Mouse (Mus musculus) embryonic fibroblast, embryonic 13.5 days (primary cell): Measurements from ENCODE around the gene Arpp21. TPM values are rescaled to one million over a fixed set of nuclear protein-coding genes. Genes with fewer than 3 reads are reported as not detected.

Experiments used
- H3K27ac ChIP-seq: 2 replicates; pipeline ENCODE4 v1.5.1; 2012; ENCODE audit warnings: low read length, control low read depth, inconsistent platforms; ENCODE audit not compliant: insufficient read depth
- H3K4me1 ChIP-seq: 2 replicates; pipeline ENCODE4 v1.6.1; 2011; ENCODE audit warnings: low read length; ENCODE audit not compliant: control insufficient read depth, insufficient read depth
- H3K4me3 ChIP-seq: 2 replicates; pipeline ENCODE4 v1.5.1; 2011; ENCODE audit warnings: mild to moderate bottlenecking, control low read depth, low read length; ENCODE audit not compliant: insufficient read depth
- CTCF ChIP-seq: IDR thresholded peaks from 2 replicates; pipeline ENCODE4 v1.5.1; 2011; ENCODE audit warnings: mild to moderate bottlenecking, control low read depth, low read length, moderate library complexity, borderline replicate concordance; ENCODE audit not compliant: insufficient read depth
- POLR2A ChIP-seq: IDR thresholded peaks from 2 replicates; pipeline ENCODE4 v1.6.1; 2011; ENCODE audit warnings: low read depth, mild to moderate bottlenecking, control low read depth, low read length, moderate library complexity
- polyA plus RNA-seq: library from polyadenylated mRNA; stranded (reverse); fragments of >200 nt; gene quantifications from 2 replicates; pipeline ENCODE4 v1.2.4, GENCODE M21; 2011; ENCODE audit warnings: low read depth; ENCODE audit not compliant: missing spikeins, insufficient read length

Arpp21 gene
- polyA plus RNA-seq, 1 experiment: not detected

GRCm38 (mm10) chr9:112230716-112231361 lies 4.9 kb downstream of the Arpp21 start:
- TF ChIP-seq CTCF: no peak
- no peak for TF ChIP-seq POLR2A
- Histone ChIP-seq H3K4me1 (no peaks in the 10 kb centered on the region), H3K4me3 (no peak overlapping the region), H3K27ac (no peak overlapping the region)

GRCm38 (mm10) chr9:112228470-112228869 lies 7.3 kb downstream of the Arpp21 start:
- H3K4me1 ChIP-seq: no peaks in the 10 kb centered on the region
- no peak overlapping the region for H3K4me3 ChIP-seq
- H3K27ac ChIP-seq: no peak overlapping the region
- TF ChIP-seq CTCF: no peak
- TF ChIP-seq POLR2A: no peak

DNA sequence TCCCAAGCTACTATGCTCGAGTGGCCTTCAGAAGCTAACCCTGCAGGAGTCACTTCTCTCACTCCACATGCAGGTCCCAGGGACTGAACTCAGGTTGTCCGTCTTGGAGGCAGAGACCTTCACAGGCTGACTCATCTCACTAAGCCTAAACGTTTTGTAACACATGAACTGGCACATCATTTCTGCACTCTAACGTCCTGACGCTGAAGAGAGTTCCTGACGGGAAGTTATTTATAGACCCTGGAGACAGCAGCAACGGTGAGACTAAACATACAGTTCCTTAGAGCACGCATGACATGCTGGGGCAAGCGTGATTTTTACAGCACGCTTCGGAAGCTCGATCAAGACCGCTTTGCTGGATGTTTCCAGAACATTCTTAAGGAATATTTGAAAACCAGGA lies 8.6 kb downstream of the Arpp21 start:
- H3K27ac ChIP-seq: no peak overlapping the region
- TF ChIP-seq CTCF (no peak), POLR2A (no peak)
- no peak overlapping the region for H3K4me3 ChIP-seq
- H3K4me1 ChIP-seq: no peaks in the 10 kb centered on the region

DNA sequence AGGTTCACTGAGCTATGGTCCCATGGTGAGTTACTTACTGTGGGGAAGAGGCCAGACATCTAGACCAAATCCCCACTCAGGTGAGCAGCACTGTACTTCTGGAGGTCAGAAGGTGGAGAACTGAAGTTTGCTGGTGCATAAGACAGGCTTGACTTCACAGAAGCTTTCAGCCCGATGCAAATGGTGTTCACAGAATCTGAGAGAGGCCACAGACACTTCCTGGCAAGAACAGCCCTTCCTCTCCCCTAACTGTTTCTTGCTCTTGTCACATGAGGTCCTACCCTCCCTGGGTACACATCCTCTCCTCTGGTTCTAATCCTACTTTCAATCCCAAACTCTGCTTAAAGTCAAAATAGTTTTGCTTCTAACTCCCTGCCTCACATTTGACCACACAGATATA lies 9.2 kb downstream of the Arpp21 start:
- no peaks in the 10 kb centered on the region for H3K4me1 ChIP-seq
- no peak overlapping the region for H3K4me3 ChIP-seq
- TF ChIP-seq POLR2A (no peak), CTCF (no peak)
- H3K27ac ChIP-seq: no peak overlapping the region

- no peak overlapping the region for H3K4me3 ChIP-seq
- H3K4me1 ChIP-seq: no peaks in the 10 kb centered on the region
- no peak overlapping the region for H3K27ac ChIP-seq
- TF ChIP-seq POLR2A (no peak), CTCF (no peak)
Measured at GRCm38 (mm10) chr9:112225046-112225445, 10.7 kb downstream of the Arpp21 start.

GRCm38 (mm10) chr9:112219372-112219771 lies 16.4 kb downstream of the Arpp21 start:
- Histone ChIP-seq H3K4me1 (no peaks in the 10 kb centered on the region), H3K27ac (no peak overlapping the region), H3K4me3 (no peak overlapping the region)
- TF ChIP-seq POLR2A (no peak), CTCF (no peak)

GRCm38 (mm10) chr9:112218237-112218636 lies 17.5 kb downstream of the Arpp21 start:
- no peak overlapping the region for H3K27ac ChIP-seq
- TF ChIP-seq CTCF: no peak
- TF ChIP-seq POLR2A: no peak
- H3K4me1 ChIP-seq: no peaks in the 10 kb centered on the region
- no peak overlapping the region for H3K4me3 ChIP-seq

GRCm38 (mm10) chr9:112217161-112217560 lies 18.6 kb downstream of the Arpp21 start:
- no peak overlapping the region for H3K27ac ChIP-seq
- TF ChIP-seq CTCF (no peak), POLR2A (no peak)
- no peak overlapping the region for H3K4me3 ChIP-seq
- no peaks in the 10 kb centered on the region for H3K4me1 ChIP-seq

DNA sequence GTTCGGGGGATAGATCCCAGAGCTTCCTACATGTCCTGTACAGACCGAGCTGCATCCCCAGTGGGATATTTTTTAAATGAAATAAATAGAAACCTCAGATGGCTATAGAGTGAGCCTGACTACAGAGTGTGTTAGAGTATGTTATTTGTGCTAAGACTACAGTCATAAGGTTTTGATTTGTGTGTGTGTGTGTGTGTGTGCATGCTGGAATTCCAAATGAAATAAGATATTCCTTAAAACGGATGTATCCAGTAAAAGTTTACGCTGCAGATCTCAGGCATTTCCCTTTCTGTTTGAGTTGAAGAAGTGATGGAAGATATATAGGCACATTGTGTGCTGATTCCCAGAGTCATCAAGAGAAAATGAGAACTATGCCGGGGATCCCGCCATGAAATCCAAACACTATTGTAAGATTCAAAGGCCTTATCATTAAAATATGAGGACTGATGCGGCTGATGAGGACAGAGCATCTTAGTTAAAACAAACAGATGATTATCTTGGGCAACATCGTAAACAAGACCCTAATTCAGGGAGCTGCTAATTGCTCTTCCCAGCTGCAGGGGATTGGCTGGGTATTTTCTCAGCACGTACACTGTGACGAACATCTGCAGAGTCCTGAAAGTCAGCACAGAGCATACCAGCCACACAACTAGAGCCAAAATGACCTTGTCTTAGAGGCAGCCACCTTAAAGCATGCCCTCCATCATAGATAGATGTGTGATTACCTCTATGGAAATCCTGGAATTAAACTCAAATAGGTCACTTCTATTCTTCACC lies 20.5 kb downstream of the Arpp21 start:
- TF ChIP-seq CTCF: no peak
- TF ChIP-seq POLR2A: no peak
- no peak overlapping the region for H3K27ac ChIP-seq

DNA sequence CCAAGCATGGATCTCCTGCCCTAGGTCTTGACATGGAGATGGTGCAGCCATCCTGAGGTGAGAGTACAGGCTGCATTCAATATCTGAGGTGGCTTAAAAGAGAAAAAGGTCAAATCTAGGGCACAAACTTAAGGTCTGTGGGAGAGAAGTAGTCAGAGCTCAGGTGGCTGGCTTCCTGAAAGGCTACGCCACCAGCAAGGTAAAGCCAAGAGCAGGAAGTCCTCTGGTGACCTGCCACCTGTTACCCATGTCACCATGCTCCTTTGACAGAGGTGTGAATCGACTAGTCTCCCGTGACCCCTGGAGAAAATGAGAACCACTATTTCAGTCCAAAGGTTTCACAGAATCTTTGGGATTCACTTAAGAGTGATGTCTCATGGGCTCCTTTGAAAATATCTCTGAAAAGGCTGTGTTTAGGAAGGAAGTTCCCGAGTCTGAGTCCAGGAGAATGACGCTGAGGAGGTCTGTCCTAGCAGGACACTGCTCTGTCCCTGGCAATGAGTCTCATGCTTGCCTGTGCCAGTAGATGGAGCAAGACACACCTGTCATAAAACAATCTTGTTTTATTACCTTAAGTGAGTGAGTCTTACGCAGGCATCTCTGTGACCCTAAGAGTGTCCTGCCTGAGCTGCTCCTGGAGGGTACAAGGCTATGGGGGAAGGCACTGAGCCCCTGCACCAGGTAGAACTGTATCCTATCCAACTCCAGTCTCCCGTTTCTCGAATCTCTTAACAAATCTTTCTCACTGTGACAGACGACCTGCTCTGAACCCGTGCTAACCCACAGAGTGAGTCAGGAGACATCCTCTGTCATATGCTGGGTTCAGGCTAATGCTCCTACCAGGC lies 22.1 kb downstream of the Arpp21 start:
- no peaks in the 10 kb centered on the region for H3K4me1 ChIP-seq
- no peak overlapping the region for H3K27ac ChIP-seq
- H3K4me3 ChIP-seq: no peak overlapping the region
- TF ChIP-seq POLR2A (no peak), CTCF (peak; percentile 13; the same call in 1 of the 2 replicates)

More for the DNA sequence above, 20.5 kb downstream of the Arpp21 start:
- H3K4me1 ChIP-seq: no peaks in the 10 kb centered on the region
- no peak overlapping the region for H3K4me3 ChIP-seq
